Mouse (Mus musculus): ENCODE measurements around the gene Sirt4. TPM values are rescaled to one million over a fixed set of nuclear protein-coding genes. Genes with fewer than 3 reads are reported as not detected.

Sirt4 gene
- 10 to 100 TPM in 1 of 2 experiments, 1 to 10 TPM in 1; 8.6 to 18.7 TPM for polyA plus RNA-seq (2017; shearing (Covaris generic))

GRCm38 (mm10) chr5:115483947-115484920 lies at the start of gene Sirt4:
Sirt4 (minus strand) TSS chr5:115484725.

GRCm38 (mm10) chr5:115506454-115507201 lies 22.1 kb upstream of the Sirt4 start, which contains the start of gene Pxn:
Pxn (plus strand) TSS chr5:115506676.

GRCm38 (mm10) chr5:115465642-115466420 lies 18.7 kb downstream of the Sirt4 start, which contains the start of gene Pla2g1b:
Pla2g1b (plus strand) TSS chr5:115466262.

GRCm38 (mm10) chr5:115429359-115430186 lies 55.0 kb downstream of the Sirt4 start, which contains the start of gene Msi1:
Msi1 (plus strand) TSS chr5:115429599.

Other genes starting within 250 kb of the Sirt4 start
- 100 to 1,000 TPM; 180 to 186 TPM for gene Pop5, start 248.9 kb downstream of the Sirt4 start, polyA plus RNA-seq (2017; shearing (Covaris generic))
- 100 to 1,000 TPM; 122 to 124 TPM for gene Rnf10, start 211.8 kb downstream of the Sirt4 start, polyA plus RNA-seq (2017; shearing (Covaris generic))
- gene Coq5, start 205.1 kb downstream of the Sirt4 start, polyA plus RNA-seq (2017; shearing (Covaris generic)): 10 to 100 TPM; 41.6 to 49.5 TPM
- 100 to 1,000 TPM; 508 to 740 TPM for gene Dynll1, start 183.7 kb downstream of the Sirt4 start, polyA plus RNA-seq (2017; shearing (Covaris generic))
- 100 to 1,000 TPM; 121 to 126 TPM for gene Srsf9, start 157.5 kb downstream of the Sirt4 start, polyA plus RNA-seq (2017; shearing (Covaris generic))
- gene Gatc, start 143.5 kb downstream of the Sirt4 start, polyA plus RNA-seq (2017; shearing (Covaris generic)): 10 to 100 TPM; 23.4 to 25.1 TPM
- 10 to 100 TPM; 47.3 to 52.3 TPM for gene Triap1, start 143.5 kb downstream of the Sirt4 start, polyA plus RNA-seq (2017; shearing (Covaris generic))
- gene Cox6a1, start 135.7 kb downstream of the Sirt4 start, polyA plus RNA-seq (2017; shearing (Covaris generic)): 100 to 1,000 TPM; 460 to 511 TPM
- gene Msi1, start 55.1 kb downstream of the Sirt4 start, polyA plus RNA-seq (2017; shearing (Covaris generic)): 1 to 10 TPM in 1 of 2 experiments, under 1 TPM in 1; 0.24 to 1.0 TPM
- not detected for gene Pla2g1b, start 18.5 kb downstream of the Sirt4 start, polyA plus RNA-seq (2017; shearing (Covaris generic))
- gene Pxn, start 22.0 kb upstream of the Sirt4 start, polyA plus RNA-seq (2017; shearing (Covaris generic)): 10 to 100 TPM; 50.1 to 57.5 TPM
- gene Rplp0, start 74.7 kb upstream of the Sirt4 start, polyA plus RNA-seq (2017; shearing (Covaris generic)): 1,000 to 10,000 TPM; 1,423 to 1,938 TPM
- 10 to 100 TPM; 46.4 to 68.3 TPM for gene Gcn1l1, start 80.5 kb upstream of the Sirt4 start, polyA plus RNA-seq (2017; shearing (Covaris generic))
- 10 to 100 TPM; 13.2 to 17.2 TPM for gene Rab35, start 147.2 kb upstream of the Sirt4 start, polyA plus RNA-seq (2017; shearing (Covaris generic))
- 10 to 100 TPM; 36.0 to 75.8 TPM for gene Bicdl1, start 246.9 kb upstream of the Sirt4 start, polyA plus RNA-seq (2017; shearing (Covaris generic))